Mouse (Mus musculus) liver (tissue): ENCODE measurements around the gene Nicn1.
A peak's percentile ranks its signal among the peaks of the same experiment; 100 is the strongest.

Experiments
- DNase-seq: peaks from one replicate; pipeline ENCODE4 v3.0.0-alpha.2; 2020; ENCODE audit warnings: mixed read lengths

The Nicn1 gene

GRCm38 (mm10) chr9:108338886-108339781 is 48.9 kb downstream of the Nicn1 start, which contains the start of gene Gpx1:
Gpx1 (plus strand) TSS chr9:108338903.
- peak; percentile 98 for DNase-seq

DNA sequence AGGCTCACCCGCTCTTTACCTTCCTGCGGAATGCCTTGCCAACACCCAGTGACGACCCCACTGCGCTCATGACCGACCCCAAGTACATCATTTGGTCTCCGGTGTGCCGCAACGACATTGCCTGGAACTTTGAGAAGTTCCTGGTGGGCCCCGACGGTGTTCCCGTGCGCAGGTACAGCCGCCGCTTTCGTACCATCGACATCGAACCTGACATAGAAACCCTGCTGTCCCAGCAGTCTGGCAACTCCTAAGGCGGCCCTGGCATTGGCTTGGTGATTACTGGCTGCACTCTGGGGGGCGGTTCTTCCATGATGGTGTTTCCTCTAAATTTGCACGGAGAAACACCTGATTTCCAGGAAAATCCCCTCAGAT is 49.6 kb downstream of the Nicn1 start:
- DNase-seq = peak; percentile 59

DNA sequence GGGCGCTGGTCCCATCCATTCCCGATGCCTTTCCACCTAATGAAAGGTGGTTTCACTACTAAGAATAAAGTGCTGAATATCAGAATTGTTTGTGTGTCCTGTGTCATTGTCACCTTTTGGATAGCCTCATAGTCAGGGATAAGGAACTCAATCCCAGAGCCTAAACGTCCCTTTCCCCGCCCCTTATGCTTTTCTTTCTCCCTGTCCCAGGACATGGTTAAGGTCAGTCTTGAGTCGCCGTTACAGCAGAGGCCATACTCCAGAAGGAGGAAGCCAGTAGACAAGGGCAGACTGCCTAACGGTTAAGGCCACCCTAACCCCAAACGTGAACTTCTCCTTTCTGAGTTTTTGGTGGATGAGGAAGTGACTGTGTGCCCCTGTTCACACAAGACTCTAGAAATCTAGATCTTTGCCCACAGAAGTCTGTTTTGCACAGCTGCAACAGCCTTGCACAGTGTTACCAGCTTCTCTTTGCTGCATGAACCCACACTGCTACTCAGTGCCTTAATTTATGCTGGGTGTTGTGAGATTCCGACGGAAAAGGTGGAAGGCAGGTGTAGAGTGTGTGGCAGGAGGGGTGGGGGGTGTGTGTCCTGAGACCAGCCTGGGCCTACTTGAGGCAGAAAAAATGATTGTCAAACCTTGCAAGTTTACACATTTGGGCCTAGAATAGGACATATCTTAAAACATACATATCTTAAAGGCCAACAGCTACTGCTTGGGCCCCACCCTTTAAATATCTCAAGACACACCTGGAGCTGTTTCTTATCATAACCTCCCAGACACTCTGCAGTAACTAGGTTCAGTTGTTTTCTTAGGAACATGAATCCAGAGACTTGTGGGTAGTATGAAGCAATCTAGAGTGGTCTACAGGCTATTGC is 50.3 kb downstream of the Nicn1 start:
- peak; percentile 69 for DNase-seq

DNA sequence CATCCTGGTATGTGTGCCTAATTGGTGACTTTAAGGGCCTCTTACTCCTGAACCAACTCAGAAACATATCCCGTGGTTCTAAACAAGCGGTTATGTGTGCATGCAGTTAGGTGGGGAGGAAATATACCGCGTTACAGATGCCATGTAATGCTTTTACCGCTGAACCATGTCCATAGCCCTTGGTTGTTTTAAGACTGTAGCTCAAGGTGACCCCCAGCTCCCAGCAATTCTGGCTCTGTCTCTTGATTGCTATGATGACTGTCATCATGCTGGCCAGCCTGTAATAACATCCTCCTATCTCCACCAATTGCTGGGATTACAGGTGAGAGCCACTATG is 50.9 kb downstream of the Nicn1 start:
- DNase-seq = peak; percentile 11

GRCm38 (mm10) chr9:108341801-108342200 is 51.6 kb downstream of the Nicn1 start:
- DNase-seq = peak; percentile 47

DNA sequence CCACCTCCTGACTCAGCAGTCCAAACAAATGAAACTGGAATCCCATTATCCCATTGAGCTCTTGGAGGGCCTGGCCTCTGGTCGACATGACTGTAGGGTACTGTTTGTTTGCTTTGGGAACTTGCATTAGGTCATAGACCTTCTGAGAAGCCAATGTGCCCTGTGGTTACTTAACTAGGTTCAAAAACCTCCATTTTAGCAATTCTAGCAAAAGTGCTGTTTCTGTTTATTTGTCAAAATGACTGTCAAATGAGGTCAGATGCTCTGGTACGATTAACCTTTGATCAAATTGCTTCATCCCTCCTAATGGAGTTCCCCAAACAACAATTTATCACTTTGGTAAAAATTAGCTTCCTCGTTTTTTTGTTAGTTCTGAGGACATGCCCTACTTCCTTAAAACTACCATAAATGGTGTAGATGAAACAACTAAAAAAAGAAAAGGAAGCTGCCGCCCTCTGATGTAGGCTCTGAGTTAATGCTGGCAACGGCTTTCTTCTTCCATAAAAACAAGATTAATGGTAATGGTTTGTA is 52.1 kb downstream of the Nicn1 start:
- DNase-seq = peak; percentile 52

DNA sequence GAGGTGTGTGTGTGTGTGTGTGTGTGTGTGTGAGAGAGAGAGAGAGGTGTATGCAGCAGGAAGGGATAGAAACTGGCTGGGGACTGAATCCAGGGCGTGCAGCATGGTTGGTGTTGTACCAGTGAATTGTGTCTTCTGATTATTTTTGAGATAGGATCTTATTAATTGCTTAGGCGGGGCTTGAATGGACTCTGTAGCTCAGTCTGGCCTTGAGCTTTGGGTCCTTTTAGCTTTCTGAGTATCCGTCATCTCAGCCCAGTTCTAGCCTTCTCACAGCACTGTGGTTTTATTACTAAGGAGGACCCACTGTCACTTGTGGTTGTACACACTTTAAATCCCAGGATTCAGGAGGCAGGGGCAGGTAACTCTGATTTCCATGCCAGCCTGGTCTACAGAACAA is 53.1 kb downstream of the Nicn1 start:
- peak; percentile 42 for DNase-seq

- DNase-seq = peak; percentile 50
Measured at GRCm38 (mm10) chr9:108343835-108344234, 53.6 kb downstream of the Nicn1 start.

DNA sequence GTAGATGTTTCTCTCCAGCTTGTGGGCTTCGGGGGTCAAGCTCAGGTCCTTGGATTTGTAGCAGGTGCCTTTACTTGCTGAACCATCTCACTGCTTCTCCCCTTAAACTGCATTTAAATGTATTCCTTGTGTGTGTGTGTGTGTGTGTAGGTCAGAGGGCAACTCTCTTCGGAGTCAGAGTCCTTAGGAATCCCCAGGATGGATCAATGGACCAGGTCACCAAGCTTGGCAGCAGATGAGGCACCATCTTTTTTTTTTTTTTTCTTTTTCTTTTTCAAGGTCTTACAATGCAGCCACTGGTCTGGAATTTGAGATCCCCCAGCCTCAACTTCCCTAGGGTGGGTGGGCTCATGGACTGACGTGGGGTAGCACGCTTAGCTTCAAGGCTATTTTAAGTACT is 54.2 kb downstream of the Nicn1 start:
- DNase-seq = no peak
